Mouse (Mus musculus): ENCODE results near the gene Lcor. TPM values are rescaled to one million over a fixed set of nuclear protein-coding genes. Genes with fewer than 3 reads are reported as not detected.

Lcor gene
- polyA plus RNA-seq (2015; fragmentation: Nextera tagmentation; extraction: Ambion mirVana) = 13.9 and 20.7 TPM in 2 replicates

DNA sequence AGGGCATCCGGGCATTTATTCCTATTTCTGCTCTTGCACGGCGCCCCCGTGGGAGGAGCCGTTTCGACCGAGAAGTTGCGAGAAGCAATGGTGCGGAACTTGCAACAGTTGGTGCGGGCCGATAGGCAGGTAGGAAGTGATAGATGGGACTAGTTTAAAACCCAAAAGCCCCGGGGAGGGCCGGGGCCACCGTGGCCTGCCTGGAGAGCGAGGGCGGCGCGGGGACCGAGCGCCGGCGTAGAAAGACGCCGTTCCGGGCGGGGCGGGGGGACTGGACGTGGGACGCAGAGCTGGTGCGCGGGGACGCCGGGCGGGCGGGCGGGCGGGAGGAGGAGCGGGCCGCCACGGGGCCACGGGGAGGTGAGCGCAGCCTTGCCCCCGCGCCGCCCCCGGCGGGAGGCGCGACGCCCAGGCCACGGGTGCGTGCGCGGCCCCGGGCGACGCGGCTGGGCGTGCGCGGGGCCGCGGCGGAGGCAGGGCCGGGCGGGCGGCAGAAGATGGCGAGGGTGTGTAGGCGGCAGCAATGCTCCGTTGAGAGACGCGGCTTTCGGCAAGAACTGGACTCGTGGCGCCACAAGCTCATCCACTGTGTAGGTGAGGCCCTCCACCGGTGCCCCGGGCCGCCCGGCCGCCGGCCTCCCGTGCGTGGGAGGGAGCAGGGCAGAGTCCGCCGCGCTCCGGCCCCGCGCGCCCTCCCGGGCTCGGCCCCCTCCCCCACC is at the start of gene Lcor:
TSS of gene Lcor (plus strand) at position 448 of the 719 bp plus-strand sequence.
- Histone ChIP-seq H3K9me3 (replicated peaks; ENCODE audit: control insufficient read depth, low read length, poor library complexity, severe bottlenecking) (no peaks in the 10 kb centered on the region), H3K4me2 (ENCODE audit: low read length) (peak within 1 kb of the TSS; percentile 78), H3K27ac (ENCODE audit: low read length) (peak within 1 kb of the TSS; percentile 98), H3K4me3 (ENCODE audit: low read depth, low read length) (peak within 1 kb of the TSS; percentile 99), H3K36me3 (ENCODE audit: control insufficient read depth, insufficient read depth, low read length) (no peaks in the 10 kb centered on the region), H3K27me3 (ENCODE audit: control insufficient read depth, insufficient read depth, low read depth, low read length) (no peaks in the 10 kb centered on the region; the same call in 1 of the 2 replicates), H3K9ac (ENCODE audit: low read depth, low read length) (peak within 1 kb of the TSS; percentile 94), H3K4me1 (ENCODE audit: control insufficient read depth, insufficient read depth, low read length) (peaks cover 37% of the 10 kb centered on the region)
- ATAC-seq = peak; percentile 91
- under 1% methylated on average over 65 of the region's 92 CpGs for WGBS

DNA sequence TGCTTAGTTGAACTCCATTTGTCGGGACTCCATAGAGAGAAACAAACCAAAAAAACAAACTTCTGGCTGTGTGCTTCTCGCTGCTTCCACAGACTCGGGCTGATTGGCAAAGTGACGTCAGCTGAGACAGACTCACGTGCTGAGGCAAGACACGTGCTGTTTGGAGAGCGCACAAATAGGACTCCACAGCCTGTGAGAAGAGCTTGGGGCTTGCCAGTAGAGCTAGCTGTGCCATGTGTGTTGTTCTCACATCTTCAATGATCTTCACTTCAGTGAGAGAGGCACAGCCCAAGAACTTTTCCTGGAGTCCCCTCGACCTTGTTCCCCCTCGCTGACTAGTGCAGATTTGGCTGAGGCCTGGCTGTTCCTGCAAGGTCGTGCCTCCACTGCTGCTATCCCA is 47.1 kb upstream of the Lcor start:
- H3K9ac ChIP-seq (ENCODE audit: low read depth, low read length) = no peak overlapping the region
- H3K36me3 ChIP-seq (ENCODE audit: control insufficient read depth, insufficient read depth, low read length) = no peaks in the 10 kb centered on the region
- ATAC-seq = no peak
- no peak overlapping the region for H3K27ac ChIP-seq (ENCODE audit: low read length)
- no peaks in the 10 kb centered on the region for H3K4me1 ChIP-seq (ENCODE audit: control insufficient read depth, insufficient read depth, low read length)
- WGBS = 89% methylated on average over 10 of the region's 10 CpGs
- H3K4me2 ChIP-seq (ENCODE audit: low read length) = no peak overlapping the region
- H3K27me3 ChIP-seq (ENCODE audit: control insufficient read depth, insufficient read depth, low read depth, low read length) = no peaks in the 10 kb centered on the region
- H3K9me3 ChIP-seq (replicated peaks; ENCODE audit: control insufficient read depth, low read length, poor library complexity, severe bottlenecking) = no peaks in the 10 kb centered on the region
- H3K4me3 ChIP-seq (ENCODE audit: low read depth, low read length) = no peak overlapping the region

DNA sequence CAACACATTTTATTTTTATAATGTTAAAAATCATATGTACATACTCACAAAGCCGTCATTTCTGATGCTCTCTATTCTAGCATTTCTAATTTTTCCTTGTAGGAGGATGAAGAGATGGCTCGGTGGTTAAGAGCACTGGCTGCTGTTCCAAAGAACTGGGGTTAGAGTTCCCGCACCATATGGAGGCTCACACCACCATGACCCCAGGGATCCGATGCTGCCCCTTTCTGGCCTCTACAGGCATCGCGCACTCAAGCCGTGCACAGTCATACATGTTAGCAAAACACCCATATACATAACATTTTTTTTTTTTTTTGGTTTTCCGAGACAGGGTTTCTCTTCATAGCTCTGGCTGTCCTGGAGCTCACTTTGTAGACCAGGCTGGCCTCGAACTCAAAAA is 46.0 kb upstream of the Lcor start:
- H3K9me3 ChIP-seq (replicated peaks; ENCODE audit: control insufficient read depth, low read length, poor library complexity, severe bottlenecking) = no peaks in the 10 kb centered on the region
- H3K4me1 ChIP-seq (ENCODE audit: control insufficient read depth, insufficient read depth, low read length) = no peaks in the 10 kb centered on the region
- H3K4me3 ChIP-seq (ENCODE audit: low read depth, low read length) = no peak overlapping the region
- no peak for ATAC-seq
- H3K9ac ChIP-seq (ENCODE audit: low read depth, low read length) = no peak overlapping the region
- H3K36me3 ChIP-seq (ENCODE audit: control insufficient read depth, insufficient read depth, low read length) = no peaks in the 10 kb centered on the region
- WGBS = 97% methylated on average over 9 of the region's 9 CpGs
- H3K27ac ChIP-seq (ENCODE audit: low read length) = no peak overlapping the region
- H3K4me2 ChIP-seq (ENCODE audit: low read length) = no peak overlapping the region
- H3K27me3 ChIP-seq (ENCODE audit: control insufficient read depth, insufficient read depth, low read depth, low read length) = peaks cover 3% of the 10 kb centered on the region; the same call in 1 of the 2 replicates

DNA sequence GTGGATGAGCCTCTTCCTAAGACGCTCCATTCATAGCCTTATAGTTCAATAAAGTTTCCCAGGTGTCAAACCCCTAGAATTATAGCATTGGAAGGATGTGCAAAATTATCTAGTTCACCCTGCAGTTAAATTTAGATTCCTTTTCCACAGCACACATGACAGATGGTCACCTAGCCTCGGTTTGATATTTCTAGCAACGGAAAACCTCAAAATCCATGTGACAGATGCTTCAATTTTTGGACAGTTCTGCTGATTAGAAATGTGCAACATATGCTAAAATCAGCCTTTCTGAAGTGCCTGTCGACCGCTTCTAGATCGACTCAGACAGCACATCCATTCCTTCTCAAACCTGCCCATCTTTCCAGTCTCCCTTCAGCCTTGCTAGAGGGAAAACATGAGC is 43.5 kb upstream of the Lcor start:
- H3K27me3 ChIP-seq (ENCODE audit: control insufficient read depth, insufficient read depth, low read depth, low read length) = peaks cover 3% of the 10 kb centered on the region; the same call in 1 of the 2 replicates
- no peak overlapping the region for H3K4me2 ChIP-seq (ENCODE audit: low read length)
- no peaks in the 10 kb centered on the region for H3K36me3 ChIP-seq (ENCODE audit: control insufficient read depth, insufficient read depth, low read length)
- ATAC-seq = no peak
- no peak overlapping the region for H3K27ac ChIP-seq (ENCODE audit: low read length)
- no peak overlapping the region for H3K4me3 ChIP-seq (ENCODE audit: low read depth, low read length)
- H3K4me1 ChIP-seq (ENCODE audit: control insufficient read depth, insufficient read depth, low read length) = peaks cover 3% of the 10 kb centered on the region; the same call in 1 of the 2 replicates
- H3K9ac ChIP-seq (ENCODE audit: low read depth, low read length) = no peak overlapping the region
- no peaks in the 10 kb centered on the region for H3K9me3 ChIP-seq (replicated peaks; ENCODE audit: control insufficient read depth, low read length, poor library complexity, severe bottlenecking)
- 91% methylated on average over 6 of the region's 6 CpGs for WGBS

DNA sequence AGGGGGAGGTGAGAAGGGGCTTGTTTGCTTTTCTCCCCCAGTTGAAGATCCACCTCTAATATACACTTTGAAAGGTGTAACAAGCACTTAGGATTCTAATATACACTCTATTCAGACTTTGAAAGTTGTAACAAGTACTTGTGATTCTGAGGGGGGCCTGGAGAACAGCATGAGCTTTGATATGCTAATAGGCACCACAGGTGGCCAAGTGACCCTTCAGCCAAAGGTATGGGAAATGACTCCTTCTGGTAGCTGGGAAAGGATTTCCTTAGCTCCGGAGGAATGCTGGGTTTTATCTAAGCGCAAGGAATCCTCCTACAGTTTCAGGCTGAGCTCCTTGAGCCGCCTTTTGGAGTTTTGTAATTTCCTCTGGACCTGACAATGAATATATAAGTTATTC is 41.0 kb upstream of the Lcor start:
- Histone ChIP-seq H3K36me3 (ENCODE audit: control insufficient read depth, insufficient read depth, low read length) (no peaks in the 10 kb centered on the region), H3K9me3 (replicated peaks; ENCODE audit: control insufficient read depth, low read length, poor library complexity, severe bottlenecking) (no peaks in the 10 kb centered on the region), H3K27me3 (ENCODE audit: control insufficient read depth, insufficient read depth, low read depth, low read length) (peaks cover 3% of the 10 kb centered on the region; the same call in 1 of the 2 replicates), H3K27ac (ENCODE audit: low read length) (no peak overlapping the region), H3K9ac (ENCODE audit: low read depth, low read length) (no peak overlapping the region), H3K4me3 (ENCODE audit: low read depth, low read length) (no peak overlapping the region), H3K4me2 (ENCODE audit: low read length) (no peak overlapping the region), H3K4me1 (ENCODE audit: control insufficient read depth, insufficient read depth, low read length) (peaks cover 3% of the 10 kb centered on the region; the same call in 1 of the 2 replicates)
- no peak for ATAC-seq
- 11% methylated on average over 3 of the region's 3 CpGs for WGBS

DNA sequence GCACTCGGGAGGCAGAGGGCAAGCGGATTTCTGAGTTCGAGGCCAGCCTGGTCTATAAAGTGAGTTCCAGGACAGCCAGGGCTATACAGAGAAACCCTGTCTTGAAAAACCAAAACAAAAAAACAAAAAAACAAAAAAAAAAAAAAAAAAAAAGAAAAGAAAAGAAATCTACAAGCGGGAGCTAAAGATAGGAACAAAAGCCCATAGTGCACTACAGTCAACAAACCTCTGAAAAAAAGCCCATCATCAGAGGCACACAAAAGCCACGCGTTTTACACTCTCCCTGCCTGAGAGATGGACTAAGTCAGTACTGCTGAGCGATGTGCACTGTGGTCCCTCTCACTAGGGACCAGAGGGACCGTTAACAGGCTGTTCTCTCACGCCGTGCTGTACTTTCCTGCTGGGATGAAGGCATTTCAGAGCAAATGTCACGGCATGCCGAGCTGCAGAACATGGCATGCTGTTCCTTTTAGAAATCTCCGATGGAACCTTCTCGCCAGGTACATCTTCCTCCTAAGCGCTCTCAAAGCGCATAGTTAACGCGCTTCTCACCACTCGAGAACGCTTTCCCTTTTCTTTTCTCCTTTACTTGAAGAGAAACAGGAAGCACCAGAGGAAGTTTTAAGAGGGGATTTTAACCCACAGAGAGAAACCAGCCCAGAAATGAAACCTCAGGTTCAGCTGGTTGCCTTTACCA is 40.4 kb upstream of the Lcor start:
- no peak for ATAC-seq
- 16% methylated on average over 20 of the region's 20 CpGs for WGBS
- Histone ChIP-seq H3K27ac (ENCODE audit: low read length) (no peak overlapping the region), H3K27me3 (ENCODE audit: control insufficient read depth, insufficient read depth, low read depth, low read length) (peaks cover 3% of the 10 kb centered on the region; the same call in 1 of the 2 replicates), H3K4me1 (ENCODE audit: control insufficient read depth, insufficient read depth, low read length) (peaks cover 3% of the 10 kb centered on the region; the same call in 1 of the 2 replicates), H3K4me2 (ENCODE audit: low read length) (peak overlapping the region; percentile 61), H3K9me3 (replicated peaks; ENCODE audit: control insufficient read depth, low read length, poor library complexity, severe bottlenecking) (no peaks in the 10 kb centered on the region), H3K9ac (ENCODE audit: low read depth, low read length) (no peak overlapping the region), H3K36me3 (ENCODE audit: control insufficient read depth, insufficient read depth, low read length) (no peaks in the 10 kb centered on the region), H3K4me3 (ENCODE audit: low read depth, low read length) (peak overlapping the region; percentile 23)

DNA sequence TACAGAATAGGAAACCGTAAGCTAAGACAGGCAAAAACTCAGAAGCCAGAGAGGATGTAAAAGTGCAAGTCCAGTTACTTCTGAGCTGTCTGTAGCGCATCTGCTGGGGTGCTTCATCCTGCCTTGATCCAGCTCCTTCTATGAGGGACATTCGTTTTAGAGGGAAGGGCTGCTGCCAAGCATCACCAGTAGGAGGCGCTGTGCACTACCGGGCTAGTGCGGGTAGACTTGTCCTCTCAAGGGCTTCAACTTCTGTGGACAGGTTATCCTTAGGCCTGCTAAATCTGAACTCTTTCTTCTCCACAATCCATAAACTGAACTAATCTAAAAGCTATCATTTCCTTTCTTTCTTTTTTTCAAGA is 39.8 kb upstream of the Lcor start:
- peak overlapping the region; percentile 61 for H3K4me2 ChIP-seq (ENCODE audit: low read length)
- no peak overlapping the region for H3K9ac ChIP-seq (ENCODE audit: low read depth, low read length)
- H3K4me1 ChIP-seq (ENCODE audit: control insufficient read depth, insufficient read depth, low read length) = peaks cover 3% of the 10 kb centered on the region; the same call in 1 of the 2 replicates
- peaks cover 3% of the 10 kb centered on the region; the same call in 1 of the 2 replicates for H3K27me3 ChIP-seq (ENCODE audit: control insufficient read depth, insufficient read depth, low read depth, low read length)
- WGBS = 22% methylated on average over 6 of the region's 6 CpGs
- no peak overlapping the region for H3K4me3 ChIP-seq (ENCODE audit: low read depth, low read length)
- no peak for ATAC-seq
- H3K27ac ChIP-seq (ENCODE audit: low read length) = no peak overlapping the region
- H3K9me3 ChIP-seq (replicated peaks; ENCODE audit: control insufficient read depth, low read length, poor library complexity, severe bottlenecking) = no peaks in the 10 kb centered on the region
- H3K36me3 ChIP-seq (ENCODE audit: control insufficient read depth, insufficient read depth, low read length) = no peaks in the 10 kb centered on the region

DNA sequence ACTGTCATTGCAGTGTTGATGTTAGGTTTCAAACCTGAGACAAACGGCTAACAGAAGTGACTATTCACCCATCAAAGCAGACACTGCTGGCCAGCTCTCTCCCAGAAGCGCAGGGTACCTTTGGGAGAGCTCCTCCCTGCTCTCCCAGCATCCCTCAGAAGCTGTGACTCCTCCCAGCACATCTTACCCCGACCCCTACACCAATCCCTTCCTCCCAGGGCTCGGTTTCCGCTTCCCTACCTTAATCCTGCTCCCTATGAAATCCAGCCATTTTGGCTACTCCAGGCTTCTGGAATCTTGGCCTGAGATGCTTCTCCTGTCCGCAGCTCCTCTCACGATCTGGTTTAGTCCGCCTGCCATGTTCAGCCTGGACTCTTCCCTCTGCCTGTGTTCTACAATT is 37.9 kb upstream of the Lcor start:
- Histone ChIP-seq H3K4me3 (ENCODE audit: low read depth, low read length) (no peak overlapping the region), H3K27me3 (ENCODE audit: control insufficient read depth, insufficient read depth, low read depth, low read length) (peaks cover 3% of the 10 kb centered on the region; the same call in 1 of the 2 replicates), H3K4me1 (ENCODE audit: control insufficient read depth, insufficient read depth, low read length) (peaks cover 3% of the 10 kb centered on the region; the same call in 1 of the 2 replicates), H3K36me3 (ENCODE audit: control insufficient read depth, insufficient read depth, low read length) (no peaks in the 10 kb centered on the region), H3K27ac (ENCODE audit: low read length) (no peak overlapping the region), H3K9ac (ENCODE audit: low read depth, low read length) (no peak overlapping the region), H3K4me2 (ENCODE audit: low read length) (no peak overlapping the region), H3K9me3 (replicated peaks; ENCODE audit: control insufficient read depth, low read length, poor library complexity, severe bottlenecking) (no peaks in the 10 kb centered on the region)
- no peak for ATAC-seq
- 79% methylated on average over 8 of the region's 8 CpGs for WGBS

Data from midbrain, embryonic 16.5 days (tissue).